Mouse (Mus musculus) MEL (cell line): Measurements from ENCODE around the gene Kdm5a.

Experiments
- CTCF ChIP-seq, 3 experiments: IDR thresholded peaks in 2 of 3; conservative IDR thresholded peaks in 1 of 3; 2 replicates each; pipeline ENCODE4 v1.5.1; 2011 to 2012; ENCODE audit warnings: low read length in 3 of 3, low read depth in 2 of 3, mild to moderate bottlenecking in 2 of 3, improper control_type of control experiment in 1 of 3, inconsistent platforms in 1 of 3, mixed read lengths in 1 of 3, moderate library complexity in 1 of 3; ENCODE audit not compliant: control insufficient read depth in 1 of 3, insufficient read depth in 1 of 3, poor library complexity in 1 of 3, severe bottlenecking in 1 of 3
- MAZ ChIP-seq: IDR thresholded peaks from 2 replicates; pipeline ENCODE4 v1.6.1; 2012; ENCODE audit warnings: low read depth, mild to moderate bottlenecking, inconsistent platforms, low read length, improper control_type of control experiment
- POLR2A ChIP-seq, 2 experiments: IDR thresholded peaks; 2 replicates each; pipeline ENCODE4 v1.6.1; 2011 to 2012; ENCODE audit warnings: low read length in 2 of 2, mild to moderate bottlenecking in 2 of 2, control low read depth in 1 of 2, improper control_type of control experiment in 1 of 2, low read depth in 1 of 2, moderate library complexity in 1 of 2; ENCODE audit not compliant: control insufficient read depth in 1 of 2, insufficient read depth in 1 of 2, poor library complexity in 1 of 2
- TBP ChIP-seq: IDR thresholded peaks from 2 replicates; pipeline ENCODE4 v1.8.0; 2011; ENCODE audit warnings: low read depth, low read length, improper control_type of control experiment

DNA sequence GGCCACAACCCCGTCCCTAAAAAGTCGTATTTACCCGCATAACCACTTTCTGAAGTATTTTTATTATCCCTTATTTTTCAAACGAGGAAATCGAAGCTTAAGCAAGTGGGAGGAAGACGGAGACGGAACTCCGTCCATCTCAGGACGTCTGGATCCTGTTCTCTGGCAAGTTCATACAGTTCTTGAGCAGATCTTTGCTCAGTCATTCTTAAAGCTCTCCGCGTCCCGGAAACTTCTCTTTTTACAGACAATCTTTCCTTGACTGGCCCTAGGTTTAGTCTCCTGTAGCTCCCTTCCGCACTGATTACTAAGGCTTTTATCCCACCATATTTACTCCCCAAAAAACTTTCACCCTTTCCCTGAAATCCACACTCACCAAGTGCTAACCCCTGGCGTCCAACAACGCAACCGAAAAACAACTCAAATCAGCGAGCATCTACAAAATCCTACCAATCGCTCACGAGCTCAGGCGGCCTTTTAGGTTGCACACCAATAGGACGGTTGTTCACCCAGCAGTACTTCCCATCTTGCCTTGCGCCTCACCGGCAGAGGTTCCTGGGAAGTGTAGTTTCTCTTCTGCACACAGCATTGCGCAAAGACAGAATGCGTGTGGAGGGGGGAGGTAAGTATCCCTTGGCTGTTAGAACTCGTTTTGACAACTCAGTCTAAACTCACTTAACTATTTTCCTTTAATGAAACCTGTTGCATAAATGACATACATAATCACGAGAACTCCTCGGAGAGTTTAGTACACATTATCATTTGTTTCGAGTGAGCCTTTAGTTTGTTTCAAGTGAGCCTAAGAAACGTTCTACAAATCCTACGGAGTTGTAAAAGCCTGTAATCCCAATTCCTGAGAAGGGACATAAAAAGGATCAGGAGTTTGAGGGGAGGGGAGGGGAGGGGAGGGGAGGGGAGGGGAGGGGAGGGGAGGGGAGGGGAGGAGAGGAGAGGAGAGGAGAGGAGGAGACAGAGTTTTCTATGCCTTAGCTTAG is 6.7 kb upstream of the Kdm5a start:
- TF ChIP-seq MAZ (peak; percentile 79; the same call in 1 of the 2 replicates), CTCF (IDR thresholded peaks at IDR 0.05 in 2 of 3, conservative IDR thresholded peaks at IDR 0.05 in 1 of 3; ENCODE audit: control insufficient read depth in 1 of 3, insufficient read depth in 1 of 3, low read depth in 2 of 3, low read length in 3 of 3, poor library complexity in 1 of 3, severe bottlenecking in 1 of 3) (no peak), TBP (peak; percentile 92), POLR2A (IDR thresholded peaks at IDR 0.05; ENCODE audit: control insufficient read depth in 1 of 2, insufficient read depth in 1 of 2, low read depth in 1 of 2, low read length in 2 of 2, poor library complexity in 1 of 2) (peak; percentile 57 to 93; a peak in 3 of 4 replicates)
